Mouse (Mus musculus): ENCODE data around the gene S100pbp. TPM values are rescaled to one million over a fixed set of nuclear protein-coding genes. Genes with fewer than 3 reads are reported as not detected.

S100pbp gene
- total RNA-seq, 2 experiments from 2014 or later: 33.9 to 34.5 TPM

DNA sequence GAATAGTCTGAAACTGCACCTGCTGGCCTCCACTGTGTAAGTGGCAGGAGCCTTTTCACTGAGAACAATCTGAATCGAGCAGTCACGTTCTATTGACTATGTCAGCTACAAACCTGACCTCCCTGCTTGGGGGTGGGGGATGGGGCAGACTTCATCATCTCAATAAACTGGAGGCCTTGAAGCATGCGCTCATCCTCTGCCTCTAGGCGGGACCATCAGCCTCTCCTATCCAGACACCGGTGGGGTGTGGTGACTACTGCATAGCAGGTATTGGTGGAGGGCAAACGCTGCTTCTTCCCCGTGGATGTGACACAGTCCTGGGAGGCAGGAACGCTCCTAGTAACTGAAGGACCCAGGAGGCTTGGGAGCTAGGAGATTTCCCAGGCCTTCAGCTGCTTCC lies 41.4 kb upstream of the S100pbp start:
- no peak overlapping the region for H3K27ac ChIP-seq
- DNase-seq (ENCODE audit: extremely low spot score in 1 of 2, low spot score in 2 of 2): no peak
- H3K4me3 ChIP-seq: no peak overlapping the region
- intact Hi-C loops (cut with DNase I): no loop called here
- no peak for TF ChIP-seq CTCF (IDR thresholded peaks at IDR 0.05)

DNA sequence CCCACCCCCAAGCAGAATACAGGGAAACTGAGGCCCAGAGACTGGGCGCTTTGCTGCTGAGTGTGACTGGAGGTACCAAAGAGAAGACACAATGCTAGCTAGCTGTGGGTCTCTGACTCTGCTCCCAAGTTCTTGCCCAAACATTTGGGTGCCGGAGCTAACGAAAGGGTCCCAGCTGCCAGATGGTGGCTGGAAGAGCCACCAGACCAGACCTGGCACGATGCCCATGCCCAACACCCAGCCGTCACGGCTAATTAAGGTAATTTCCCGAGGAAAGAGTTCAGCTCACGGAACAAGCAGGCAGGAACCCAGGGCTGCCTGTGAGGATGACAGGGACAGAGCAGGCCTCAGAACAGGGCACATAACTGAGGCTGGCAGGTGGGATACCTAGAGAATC lies 38.5 kb upstream of the S100pbp start:
- no peak for DNase-seq (ENCODE audit: extremely low spot score in 1 of 2, low spot score in 2 of 2)
- no peak for TF ChIP-seq CTCF (IDR thresholded peaks at IDR 0.05)
- Histone ChIP-seq H3K27ac (no peak overlapping the region), H3K4me3 (no peak overlapping the region)
- intact Hi-C loops (cut with DNase I): loop anchor here (5.0 kb wide), 1 partner anchor 34 kb away; the partner anchor contains the start of gene C77080

DNA sequence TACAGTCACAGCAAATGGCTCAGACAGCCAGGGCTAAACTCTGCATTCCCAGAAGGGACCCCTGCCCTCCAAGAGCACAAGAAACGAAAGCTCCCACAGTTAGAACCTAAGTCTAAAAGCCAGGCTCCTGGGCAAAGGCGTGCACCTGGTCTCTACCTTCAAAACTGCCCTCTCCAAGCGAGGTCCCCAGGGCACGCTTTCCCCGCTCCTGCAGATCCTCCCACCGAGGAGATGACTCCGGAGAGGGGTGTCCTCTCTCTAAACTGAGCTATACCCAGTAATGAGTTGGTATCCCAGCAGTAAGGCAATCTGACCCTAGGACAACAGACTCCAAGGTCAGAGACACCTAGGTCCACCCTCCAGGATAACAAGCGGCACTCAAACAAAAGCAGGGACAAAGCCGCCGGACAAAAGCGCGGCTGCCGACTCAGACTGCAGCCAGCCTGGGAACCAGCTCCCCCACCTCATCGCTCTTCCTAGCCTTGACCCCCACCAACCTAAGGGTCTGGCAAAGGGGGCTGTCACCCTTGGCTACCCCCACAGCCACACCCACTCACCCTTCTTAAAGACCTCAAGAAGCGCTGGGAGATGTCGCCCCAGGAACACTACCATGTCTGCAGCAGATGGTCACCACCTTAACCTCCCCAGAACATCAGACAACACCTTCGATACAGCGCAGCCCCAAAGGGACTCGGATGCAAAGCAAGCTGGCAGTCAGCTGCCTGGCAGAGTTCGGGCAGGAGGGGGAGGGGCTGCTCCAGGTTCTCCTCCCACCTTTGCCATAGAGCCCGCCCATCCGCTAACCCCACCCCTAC lies 37.9 kb upstream of the S100pbp start:
- TF ChIP-seq CTCF (IDR thresholded peaks at IDR 0.05): no peak
- 0 out of 2 replicates have a peak overlapping the region, but pooled peaks have one; percentile 11 for H3K4me3 ChIP-seq
- DNase-seq (ENCODE audit: extremely low spot score in 1 of 2, low spot score in 2 of 2): no peak
- no peak overlapping the region for H3K27ac ChIP-seq
- intact Hi-C loops (cut with DNase I): loop anchor here (5.0 kb wide), 1 partner anchor 35 kb away; the partner anchor contains the start of gene C77080

DNA sequence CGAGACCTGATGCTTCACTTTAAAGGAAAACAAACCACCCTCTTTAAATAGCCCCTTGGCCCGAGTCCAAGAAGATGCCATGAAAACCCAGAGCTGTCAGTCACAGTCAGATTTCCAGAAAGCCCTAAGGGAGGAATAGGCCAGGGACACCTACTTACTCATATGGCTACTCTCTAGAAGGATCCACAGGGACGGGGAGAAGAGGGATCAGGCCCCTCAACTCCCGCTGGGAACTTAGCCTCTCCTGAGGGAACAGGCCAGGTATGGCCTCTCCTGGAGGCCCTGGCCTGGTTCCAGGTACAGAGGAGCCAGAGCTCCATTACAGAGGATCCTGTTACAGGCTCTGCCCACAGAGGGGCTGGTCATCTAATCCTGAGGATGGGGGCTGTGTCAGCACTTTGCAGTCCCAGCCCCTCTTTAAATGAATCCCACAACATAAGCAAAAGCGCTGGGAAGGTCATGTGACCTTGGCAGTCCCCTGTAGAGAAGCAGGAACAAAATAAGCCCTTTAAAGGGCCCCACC lies 37.0 kb upstream of the S100pbp start:
- no peak for DNase-seq (ENCODE audit: extremely low spot score in 1 of 2, low spot score in 2 of 2)
- TF ChIP-seq CTCF (IDR thresholded peaks at IDR 0.05): no peak
- no peak overlapping the region for H3K27ac ChIP-seq
- intact Hi-C loops (cut with DNase I): loop anchor here (5.0 kb wide), 1 partner anchor 36 kb away; the partner anchor contains the start of gene C77080
- no peak overlapping the region for H3K4me3 ChIP-seq

DNA sequence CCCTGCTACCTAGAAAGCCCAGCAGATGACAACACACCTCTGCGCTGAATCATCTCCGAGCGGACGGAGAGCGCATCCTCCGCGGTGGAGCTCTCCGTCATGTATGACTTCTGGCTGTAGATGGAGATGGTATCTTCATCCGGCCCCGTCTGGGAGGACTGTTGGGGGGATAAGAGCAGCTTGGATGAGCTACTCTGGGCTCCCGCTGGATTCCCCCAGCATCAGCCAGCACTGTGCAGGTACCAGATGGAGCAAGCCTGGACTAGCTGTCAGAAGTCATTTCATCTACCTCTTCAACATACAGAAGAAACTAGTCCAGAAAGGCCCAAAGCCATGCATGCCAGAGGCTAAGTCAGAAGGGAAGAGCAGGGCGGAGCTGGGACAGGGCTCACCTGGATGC lies 35.8 kb upstream of the S100pbp start:
- no peak for TF ChIP-seq CTCF (IDR thresholded peaks at IDR 0.05)
- intact Hi-C loops (cut with DNase I): loop anchor here (5.0 kb wide), 1 partner anchor 37 kb away; the partner anchor contains the start of gene C77080
- Histone ChIP-seq H3K27ac (no peak overlapping the region), H3K4me3 (no peak overlapping the region)
- no peak for DNase-seq (ENCODE audit: extremely low spot score in 1 of 2, low spot score in 2 of 2)

DNA sequence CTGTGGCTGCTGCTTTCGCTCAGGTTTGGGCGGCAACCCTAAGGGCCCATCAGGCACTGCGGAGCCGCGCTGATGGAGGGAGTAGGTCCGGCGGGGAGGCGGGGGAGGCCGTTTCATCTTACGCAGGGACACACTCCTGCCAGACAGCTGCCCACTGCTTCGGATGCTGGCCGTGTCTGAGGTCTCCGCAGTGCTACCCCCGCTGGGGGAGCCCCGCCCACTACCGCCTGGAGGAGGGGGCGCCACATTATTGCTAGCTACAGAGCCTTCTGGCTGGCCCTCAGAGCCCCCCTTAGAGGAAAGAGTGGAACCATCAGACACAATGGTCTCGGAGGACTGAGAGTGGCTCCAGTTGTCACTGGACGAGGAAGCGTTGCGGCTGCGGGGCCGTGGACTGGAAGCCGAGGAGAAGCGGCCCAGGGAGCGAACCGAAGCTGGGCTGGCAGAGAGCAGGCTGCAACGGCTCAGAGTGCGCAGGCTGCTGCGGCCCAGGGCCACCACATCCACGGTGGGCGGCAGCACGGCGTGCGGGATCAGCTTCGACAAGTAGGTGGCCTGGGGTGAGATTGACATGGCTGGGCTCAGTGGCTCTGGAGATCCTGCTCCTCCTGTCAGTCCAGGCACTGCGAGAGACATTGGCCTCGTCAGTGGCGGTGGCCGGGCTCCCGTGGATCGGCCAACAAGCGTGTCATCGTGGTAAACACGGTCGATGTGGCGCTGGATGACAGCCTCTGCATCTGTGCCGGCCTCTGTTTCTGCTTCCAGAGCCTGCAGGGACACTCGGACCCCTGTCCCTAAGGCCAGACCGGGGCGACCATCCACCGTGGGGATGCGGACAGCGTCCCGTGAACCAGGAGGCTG lies 34.1 kb upstream of the S100pbp start:
- Histone ChIP-seq H3K27ac (peak overlapping the region; percentile 50; the same call in 1 of the 2 replicates), H3K4me3 (peak overlapping the region; percentile 10; the same call in 1 of the 2 replicates)
- intact Hi-C loops (cut with DNase I): no loop called here

DNA sequence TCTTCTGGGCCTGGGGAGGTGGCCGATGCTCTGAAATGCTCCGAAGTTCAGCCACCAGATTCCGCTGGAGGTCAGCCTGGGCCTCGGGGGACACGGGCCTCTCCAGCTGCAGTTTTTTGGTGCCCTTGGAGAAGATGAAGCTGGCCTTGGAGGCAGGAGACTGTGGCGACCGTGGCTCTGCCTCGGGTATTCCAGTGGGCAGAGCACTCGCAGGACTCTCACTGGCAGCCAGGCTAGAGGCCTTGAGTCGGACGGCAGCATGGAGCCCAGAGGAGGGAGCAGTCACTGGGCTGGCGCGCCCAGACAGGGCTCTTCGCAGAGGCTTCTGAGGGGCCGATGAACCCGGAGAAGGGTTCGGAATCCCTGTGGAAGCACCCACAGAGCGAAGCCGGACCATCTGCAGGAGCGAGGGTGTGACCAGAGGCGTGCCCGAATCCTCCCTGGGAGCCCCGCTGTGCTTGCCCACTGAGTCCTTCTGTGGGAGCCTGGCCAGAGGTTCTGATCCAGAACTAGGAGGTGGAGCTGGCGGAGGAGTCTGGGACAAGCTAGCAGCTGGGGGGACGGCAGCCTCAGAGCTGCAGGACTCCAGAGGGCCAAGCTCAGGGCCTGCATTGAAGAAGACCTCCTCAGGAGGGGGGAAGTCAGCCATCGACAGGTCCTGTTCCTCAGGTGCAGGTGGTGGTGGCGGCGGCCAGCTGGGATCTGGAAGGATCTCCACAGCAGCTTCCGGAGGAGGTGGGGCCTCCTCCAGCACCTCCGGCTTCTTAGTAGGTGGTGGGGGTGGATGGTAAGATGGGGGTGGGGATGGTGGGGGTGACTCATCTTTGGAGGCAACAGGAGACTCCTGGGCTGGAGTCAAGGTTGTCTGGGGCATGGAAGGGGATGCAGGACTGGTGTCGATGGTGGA lies 32.7 kb upstream of the S100pbp start:
- no peak overlapping the region for H3K4me3 ChIP-seq
- no peak for DNase-seq (ENCODE audit: extremely low spot score in 1 of 2, low spot score in 2 of 2)
- peak overlapping the region; percentile 11; the same call in 1 of the 2 replicates for H3K27ac ChIP-seq
- intact Hi-C loops (cut with DNase I): no loop called here
- TF ChIP-seq CTCF (IDR thresholded peaks at IDR 0.05): no peak

More for the DNA sequence above, 34.1 kb upstream of the S100pbp start:
- DNase-seq (ENCODE audit: extremely low spot score in 1 of 2, low spot score in 2 of 2): no peak
- TF ChIP-seq CTCF (IDR thresholded peaks at IDR 0.05): no peak

DNA sequence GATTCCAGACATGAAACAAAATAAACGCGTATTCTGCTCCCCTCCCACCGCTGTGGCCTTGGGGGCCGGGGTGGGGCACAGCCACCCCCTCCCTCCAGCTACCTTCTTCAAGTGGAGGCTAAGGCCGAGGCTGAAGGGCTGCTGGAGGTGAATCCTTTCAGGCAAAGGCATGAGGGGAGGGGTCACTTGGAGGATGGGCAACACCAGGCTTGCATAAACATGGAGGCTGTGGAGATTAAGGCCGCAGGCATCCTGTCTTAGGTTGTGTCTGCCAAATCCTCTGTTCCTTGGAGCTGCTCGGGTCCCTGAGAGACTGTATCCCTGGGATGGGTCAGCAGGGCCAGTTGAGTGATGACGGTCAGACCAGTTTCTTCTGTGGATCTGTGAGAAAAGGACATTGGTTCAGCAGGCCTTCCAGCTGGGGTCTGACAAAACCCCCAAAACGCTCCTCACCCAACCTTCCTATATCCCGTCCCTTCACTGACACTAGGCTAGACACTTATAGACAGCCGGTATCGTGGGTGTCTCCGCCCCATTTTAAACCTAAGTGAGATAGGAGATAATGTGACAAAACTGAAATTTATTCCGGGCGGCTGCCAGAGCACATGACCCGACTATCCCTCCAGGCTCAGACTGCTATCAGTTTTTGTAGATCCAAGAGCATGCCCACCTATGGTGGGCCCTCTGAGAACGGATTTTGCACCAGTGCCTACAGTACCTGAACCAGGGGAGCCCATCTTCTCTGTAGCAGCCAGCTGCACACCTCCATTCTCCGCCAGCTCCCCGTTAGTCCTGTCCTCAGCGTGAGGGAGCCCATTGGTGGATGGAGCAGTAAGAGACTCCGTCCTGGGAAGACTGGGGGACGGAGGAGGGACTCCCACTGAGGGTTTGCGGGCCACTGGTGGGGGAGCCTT lies 31.8 kb upstream of the S100pbp start:
- no peak for TF ChIP-seq CTCF (IDR thresholded peaks at IDR 0.05)
- Histone ChIP-seq H3K27ac (peak overlapping the region; percentile 11; the same call in 1 of the 2 replicates), H3K4me3 (no peak overlapping the region)
- intact Hi-C loops (cut with DNase I): no loop called here
- no peak for DNase-seq (ENCODE audit: extremely low spot score in 1 of 2, low spot score in 2 of 2)

DNA sequence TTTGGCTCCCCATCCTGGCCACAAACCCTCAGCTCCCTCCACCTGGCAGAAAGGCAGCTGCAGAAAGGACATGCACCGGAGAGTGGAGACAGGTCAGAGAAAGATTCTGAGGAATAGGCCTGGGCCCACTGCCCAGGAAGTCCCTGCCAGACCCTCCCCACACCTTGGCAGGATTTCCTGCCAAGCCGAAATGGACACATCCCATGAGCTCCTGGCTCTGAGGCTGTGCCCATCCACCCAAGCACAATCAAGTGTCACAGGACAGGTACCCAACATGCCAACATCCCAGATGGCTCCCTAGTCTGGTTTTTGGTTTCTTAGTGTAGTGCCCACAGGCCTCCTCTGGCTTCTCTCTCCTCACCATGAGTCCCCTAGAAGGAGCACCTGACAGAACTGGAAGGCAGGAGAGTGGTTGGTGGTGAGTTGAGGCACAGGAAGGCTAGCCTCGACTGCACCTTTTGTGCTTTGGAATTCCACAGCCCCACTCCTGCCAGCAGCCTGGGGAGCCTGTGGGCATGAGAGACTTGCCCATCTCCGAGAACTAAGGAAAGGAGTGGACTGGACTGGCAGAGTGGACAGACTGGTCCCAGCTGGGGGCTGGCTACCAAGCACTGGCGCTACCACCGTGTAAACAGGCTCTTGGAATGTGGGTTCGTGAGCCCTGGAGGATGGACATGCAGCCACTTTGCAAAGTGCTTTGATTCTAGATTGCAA lies 31.0 kb upstream of the S100pbp start:
- DNase-seq (ENCODE audit: extremely low spot score in 1 of 2, low spot score in 2 of 2): no peak
- Histone ChIP-seq H3K4me3 (no peak overlapping the region), H3K27ac (no peak overlapping the region)
- intact Hi-C loops (cut with DNase I): no loop called here
- TF ChIP-seq CTCF (IDR thresholded peaks at IDR 0.05): no peak

Data from left cerebral cortex, adult 2 months (tissue).